Mouse (Mus musculus) heart, adult 2 months (tissue): ENCODE data around the gene Prpf40b. TPM values are rescaled to one million over a fixed set of nuclear protein-coding genes. Genes with fewer than 3 reads are reported as not detected.
"Not testable (repeated sequence)": the region's sequence is repeated elsewhere in the genome, so short reads cannot be mapped to it uniquely, and the experiment has no call there.

ENCODE experiments used
- DNase-seq, 2 experiments: peaks; one replicate each; pipeline ENCODE4 v3.0.0; 2021
- H3K27ac ChIP-seq: fragments of 200-600 bp; 2 replicates; pipeline ENCODE4 v1.8.1; 2022
- H3K27me3 ChIP-seq: fragments of 200-500 bp; 2 replicates; pipeline ENCODE4 v1.6.1; 2012; ENCODE audit warnings: mild to moderate bottlenecking, low read length, inconsistent platforms, mixed read lengths; ENCODE audit not compliant: control insufficient read depth, insufficient read depth
- H3K36me3 ChIP-seq: fragments of 200-500 bp; 2 replicates; pipeline ENCODE4 v1.6.1; 2012; ENCODE audit warnings: low read length, inconsistent platforms; ENCODE audit not compliant: control insufficient read depth, insufficient read depth
- H3K4me1 ChIP-seq: fragments of 200-500 bp; 2 replicates; pipeline ENCODE4 v1.6.1; 2011; ENCODE audit warnings: low read length; ENCODE audit not compliant: control insufficient read depth, insufficient read depth
- H3K4me3 ChIP-seq: fragments of 200-600 bp; 2 replicates; pipeline ENCODE4 v1.8.1; 2022
- H3K79me2 ChIP-seq: fragments of 200-500 bp; replicated peaks from 2 replicates; pipeline ENCODE4 v1.6.1; 2012; ENCODE audit warnings: mild to moderate bottlenecking, inconsistent platforms, low read length, moderate library complexity, mixed read lengths; ENCODE audit not compliant: control insufficient read depth, insufficient read depth
- H3K9ac ChIP-seq: fragments of 200-500 bp; 2 replicates; pipeline ENCODE4 v1.6.1; 2012; ENCODE audit warnings: low read depth, mild to moderate bottlenecking, control low read depth, inconsistent platforms, low read length, mixed read lengths
- CTCF ChIP-seq: fragments of 200-600 bp; IDR thresholded peaks from 2 replicates; pipeline ENCODE4 v1.8.1; 2022; ENCODE audit warnings: antibody characterized with exemption, mild to moderate bottlenecking, moderate library complexity
- EP300 ChIP-seq: fragments of 200-500 bp; IDR thresholded peaks from 2 replicates; pipeline ENCODE4 v1.6.1; 2011; ENCODE audit warnings: low read depth, low read length, control low read depth; ENCODE audit not compliant: insufficient read depth
- POLR2A ChIP-seq: fragments of 200-500 bp; IDR thresholded peaks from 2 replicates; pipeline ENCODE4 v1.6.1; 2011; ENCODE audit warnings: mild to moderate bottlenecking, low read depth, low read length, control low read depth; ENCODE audit not compliant: insufficient read depth
- WGBS: fragments of 180-500 bp; shearing (Covaris S2); methylation state at CpG from one replicate; pipeline ENCODE4 v1.1.7; 2018; 5-methylcytosine and 5-hydroxymethylcytosine counted together
- intact Hi-C: fragments of 180-260 bp; cut with DNase I; formaldehyde crosslinking; loops from one replicate; pipeline ENCODE4 v1.15.1; 2025
- polyA plus RNA-seq: library from polyadenylated mRNA; depleted of rRNA; stranded (reverse); fragments of >200 nt; gene quantifications from 2 replicates; pipeline ENCODE4 v1.2.3, GENCODE M21; 2012
- total RNA-seq, 2 experiments: library from RNA; stranded (reverse); gene quantifications; 2 replicates each; pipeline ENCODE4 v1.2.3; 2021

The Prpf40b gene
- total and polyA plus RNA-seq, 3 experiments, result 18.9 to 39.7 (median 23.4) TPM

DNA sequence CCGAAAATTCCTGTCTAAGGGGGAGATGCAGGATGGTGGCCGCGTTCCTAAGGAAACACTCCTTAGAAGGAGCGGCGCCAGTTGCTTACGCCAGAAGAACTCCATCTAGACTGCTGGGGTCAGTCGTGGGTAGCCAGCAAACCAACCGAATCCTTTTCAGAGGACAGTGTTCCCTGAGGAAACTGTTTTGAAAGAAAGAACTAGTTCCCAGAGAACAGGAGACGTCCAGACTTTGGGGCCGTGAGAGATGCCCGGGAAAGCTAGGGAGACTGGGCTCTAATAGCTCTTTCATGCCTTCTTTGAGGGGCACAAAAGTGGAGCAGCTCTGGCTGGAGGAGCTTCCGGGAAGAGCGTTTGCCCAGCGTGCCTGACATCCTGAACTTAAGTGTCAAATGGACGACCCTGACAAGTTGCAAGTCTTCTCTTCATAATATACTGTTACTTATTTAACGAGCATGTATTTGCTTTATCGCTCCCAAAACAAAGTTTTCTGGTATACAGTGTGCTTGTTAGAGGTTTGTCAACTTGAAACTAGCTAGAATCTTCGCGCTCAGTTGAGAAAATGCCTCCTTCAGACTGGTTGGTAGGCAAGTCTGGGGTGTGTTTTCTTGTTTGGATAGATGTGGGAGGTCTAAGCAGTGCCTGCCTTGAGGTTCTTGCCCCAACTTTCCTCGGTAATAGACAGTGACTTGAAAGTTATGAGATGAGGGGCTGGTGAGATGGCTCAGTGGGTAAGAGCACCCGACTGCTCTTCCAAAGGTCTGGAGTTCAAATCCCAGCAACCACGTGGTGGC, 42.3 kb upstream of the Prpf40b start:
- Histone ChIP-seq H3K79me2 (no peaks in the 10 kb centered on the region), H3K27ac (peak overlapping the region; percentile 99), H3K4me1 (peaks cover 2% of the 10 kb centered on the region; the same call in 1 of the 2 replicates), H3K36me3 (no peaks in the 10 kb centered on the region), H3K27me3 (no peaks in the 10 kb centered on the region), H3K9ac (peak overlapping the region; percentile 45), H3K4me3 (peak overlapping the region; percentile 89)
- intact Hi-C loops, result loop anchor here (2.0 kb wide), 1 partner anchor 42 kb away; the partner anchor contains the start of genes Fam186b and Prpf40b
- no peak for DNase-seq
- TF ChIP-seq CTCF (peak; percentile 41), POLR2A (no peak), EP300 (no peak)
- WGBS, result 3% methylated on average over 22 of the region's 22 CpGs

DNA sequence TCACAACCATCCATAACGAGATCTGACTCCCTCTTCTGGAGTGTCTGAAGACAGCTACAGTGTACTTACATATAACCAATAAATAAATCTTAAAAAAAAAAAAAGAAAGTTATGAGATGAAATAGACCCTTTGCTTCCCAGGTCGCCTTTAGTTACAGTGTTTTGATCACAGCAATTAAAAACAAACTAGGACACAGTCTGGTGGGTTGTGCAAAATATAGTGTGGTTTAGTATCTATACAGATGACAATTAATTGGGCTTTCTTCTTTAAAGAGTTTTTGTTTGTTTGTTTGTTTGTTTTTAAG, 41.8 kb upstream of the Prpf40b start:
- not testable (repeated sequence) for H3K4me3 ChIP-seq, H3K36me3 ChIP-seq, H3K79me2 ChIP-seq, H3K9ac ChIP-seq, DNase-seq, H3K27me3 ChIP-seq, H3K4me1 ChIP-seq
- intact Hi-C loops, result loop anchor here (2.0 kb wide), 1 partner anchor 42 kb away; the partner anchor contains the start of genes Fam186b and Prpf40b
- 45% methylated on average over 2 of the region's 2 CpGs for WGBS
- H3K27ac ChIP-seq, result peak overlapping the region; percentile 99

DNA sequence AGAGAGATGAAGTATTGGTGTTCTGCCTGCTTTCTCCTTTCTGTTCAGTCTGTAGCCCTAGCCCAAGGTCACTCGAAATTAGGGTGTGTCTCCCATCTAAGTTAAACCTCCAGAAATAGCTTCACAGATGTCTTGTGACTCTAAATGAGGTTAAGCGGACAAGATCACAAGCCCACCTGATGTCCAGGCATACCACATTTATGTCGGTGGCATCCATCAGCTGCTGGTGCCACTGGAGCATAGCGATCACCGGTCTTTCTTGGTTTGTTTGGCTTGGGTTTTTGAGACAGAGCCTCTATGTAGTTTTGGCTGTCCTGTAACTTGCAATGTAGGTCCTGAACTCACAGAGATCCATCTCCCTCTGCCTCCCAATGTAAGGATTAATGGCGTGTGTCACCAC, 41.1 kb upstream of the Prpf40b start:
- Histone ChIP-seq H3K79me2 (no peaks in the 10 kb centered on the region), H3K4me1 (peaks cover 2% of the 10 kb centered on the region; the same call in 1 of the 2 replicates), H3K9ac (no peak overlapping the region), H3K4me3 (no peak overlapping the region), H3K27me3 (no peaks in the 10 kb centered on the region), H3K36me3 (no peaks in the 10 kb centered on the region), H3K27ac (peak overlapping the region; percentile 60; the same call in 1 of the 2 replicates)
- DNase-seq, result no peak
- TF ChIP-seq CTCF (no peak), EP300 (no peak), POLR2A (no peak)
- 76% methylated on average over 6 of the region's 6 CpGs for WGBS
- intact Hi-C loops, result loop anchor here (2.0 kb wide), 1 partner anchor 41 kb away; the partner anchor contains the start of genes Fam186b and Prpf40b

DNA sequence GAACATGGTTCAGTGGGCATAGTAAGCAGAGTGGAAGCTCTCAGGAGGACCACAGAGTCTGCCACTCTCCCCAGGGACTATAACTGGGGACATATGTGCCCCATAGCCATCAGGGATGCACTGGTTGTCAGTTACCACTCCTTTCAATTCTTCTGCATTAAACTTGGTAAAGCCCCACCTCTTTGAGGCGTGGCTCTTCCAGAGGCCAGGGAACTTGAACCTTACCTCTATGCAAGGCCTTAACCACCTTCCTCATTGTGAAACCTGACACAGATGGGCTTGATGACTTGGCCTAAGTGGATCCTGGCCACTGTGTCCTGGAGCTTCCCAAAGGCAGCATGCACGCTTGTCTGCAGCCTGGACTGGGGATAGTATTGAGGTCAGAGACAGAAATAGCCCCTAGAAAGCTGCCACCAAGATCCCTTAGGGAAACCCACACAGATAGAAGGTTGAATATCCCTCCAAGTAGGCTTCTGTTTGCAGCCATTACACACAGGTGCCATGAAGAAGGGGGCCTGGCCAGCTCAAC, 40.3 kb upstream of the Prpf40b start:
- no peak overlapping the region for H3K9ac ChIP-seq
- TF ChIP-seq POLR2A (no peak), EP300 (0 out of 2 replicates have a peak, but pooled peaks have one; percentile 9)
- H3K4me1 ChIP-seq, result peaks cover 3% of the 10 kb centered on the region
- H3K36me3 ChIP-seq, result no peaks in the 10 kb centered on the region
- intact Hi-C loops, result no loop called here
- H3K27me3 ChIP-seq, result no peaks in the 10 kb centered on the region
- H3K79me2 ChIP-seq, result no peaks in the 10 kb centered on the region
- WGBS, result 74% methylated on average over 2 of the region's 2 CpGs
- H3K27ac ChIP-seq, result peak overlapping the region; percentile 60
- DNase-seq, result peak in 1 of 2 experiments; percentile 47
- H3K4me3 ChIP-seq, result no peak overlapping the region

DNA sequence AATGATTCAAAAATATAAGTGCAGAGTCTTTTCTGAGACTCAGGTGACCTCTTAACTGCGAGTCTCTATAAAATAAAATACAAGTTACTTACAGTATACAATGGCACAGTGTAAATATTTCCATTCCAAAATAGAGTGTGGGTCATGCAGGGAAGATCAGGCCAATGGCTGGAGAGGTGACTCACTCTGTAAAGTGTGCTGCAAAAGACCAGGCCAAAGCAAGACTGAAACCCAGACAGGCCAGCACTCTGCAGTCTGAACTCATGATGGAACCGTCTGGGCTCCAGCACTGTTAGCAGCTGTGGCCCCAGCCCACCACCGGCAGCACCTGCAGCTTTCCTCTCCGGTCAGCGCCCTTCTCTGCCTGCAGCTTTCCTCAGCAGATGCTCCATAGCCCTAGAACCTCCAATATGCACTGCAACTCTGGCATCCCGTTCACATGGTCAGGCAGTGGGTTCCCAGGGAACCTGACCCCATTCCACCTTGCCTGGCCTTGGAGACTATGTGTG, 39.6 kb upstream of the Prpf40b start:
- WGBS, result 82% methylated on average over 6 of the region's 6 CpGs
- no peak for DNase-seq
- Histone ChIP-seq H3K27me3 (no peaks in the 10 kb centered on the region), H3K79me2 (no peaks in the 10 kb centered on the region), H3K27ac (peak overlapping the region; percentile 60), H3K9ac (no peak overlapping the region), H3K36me3 (no peaks in the 10 kb centered on the region), H3K4me1 (peaks cover 4% of the 10 kb centered on the region), H3K4me3 (no peak overlapping the region)
- intact Hi-C loops, result no loop called here
- TF ChIP-seq POLR2A, result no peak
- TF ChIP-seq EP300, result no peak
- TF ChIP-seq CTCF, result no peak

DNA sequence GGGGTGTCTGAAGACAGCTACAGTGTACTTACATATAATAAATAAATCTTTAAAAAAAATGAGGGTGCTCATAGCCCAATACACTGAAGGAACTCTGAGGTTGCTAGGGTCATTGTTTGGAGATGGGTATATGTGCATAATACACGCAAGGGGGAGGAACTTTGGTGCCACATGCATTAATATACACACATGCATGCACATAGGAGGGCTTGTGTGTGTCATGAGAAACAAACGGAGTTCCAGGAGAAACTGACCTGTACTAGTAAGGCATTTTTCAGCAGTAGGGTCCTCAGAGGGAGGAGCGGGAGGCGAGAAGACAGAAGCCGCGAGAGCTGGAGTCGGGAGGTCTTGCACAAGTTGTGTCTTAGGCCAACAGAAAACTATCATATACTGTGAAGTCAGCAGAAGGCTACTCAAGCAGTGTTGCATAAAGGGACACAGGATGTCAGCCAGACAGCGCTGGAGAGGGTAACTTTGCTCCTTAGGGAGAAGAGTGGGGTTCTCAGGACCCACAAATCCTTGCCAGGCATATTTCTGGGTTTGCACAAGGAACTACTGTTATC, 35.6 kb upstream of the Prpf40b start:
- 54% methylated on average over 8 of the region's 8 CpGs for WGBS
- H3K79me2 ChIP-seq, result no peaks in the 10 kb centered on the region
- H3K27ac ChIP-seq, result no peak overlapping the region
- TF ChIP-seq POLR2A (no peak), CTCF (no peak), EP300 (no peak)
- H3K9ac ChIP-seq, result no peak overlapping the region
- peak in 1 of 2 experiments; percentile 16 for DNase-seq
- no peaks in the 10 kb centered on the region for H3K27me3 ChIP-seq
- intact Hi-C loops, result no loop called here
- no peak overlapping the region for H3K4me3 ChIP-seq
- no peaks in the 10 kb centered on the region for H3K36me3 ChIP-seq
- H3K4me1 ChIP-seq, result peaks cover 4% of the 10 kb centered on the region
